8 mouse cellular contexts compared by ENCODE assay signal in the genomic region with DNA sequence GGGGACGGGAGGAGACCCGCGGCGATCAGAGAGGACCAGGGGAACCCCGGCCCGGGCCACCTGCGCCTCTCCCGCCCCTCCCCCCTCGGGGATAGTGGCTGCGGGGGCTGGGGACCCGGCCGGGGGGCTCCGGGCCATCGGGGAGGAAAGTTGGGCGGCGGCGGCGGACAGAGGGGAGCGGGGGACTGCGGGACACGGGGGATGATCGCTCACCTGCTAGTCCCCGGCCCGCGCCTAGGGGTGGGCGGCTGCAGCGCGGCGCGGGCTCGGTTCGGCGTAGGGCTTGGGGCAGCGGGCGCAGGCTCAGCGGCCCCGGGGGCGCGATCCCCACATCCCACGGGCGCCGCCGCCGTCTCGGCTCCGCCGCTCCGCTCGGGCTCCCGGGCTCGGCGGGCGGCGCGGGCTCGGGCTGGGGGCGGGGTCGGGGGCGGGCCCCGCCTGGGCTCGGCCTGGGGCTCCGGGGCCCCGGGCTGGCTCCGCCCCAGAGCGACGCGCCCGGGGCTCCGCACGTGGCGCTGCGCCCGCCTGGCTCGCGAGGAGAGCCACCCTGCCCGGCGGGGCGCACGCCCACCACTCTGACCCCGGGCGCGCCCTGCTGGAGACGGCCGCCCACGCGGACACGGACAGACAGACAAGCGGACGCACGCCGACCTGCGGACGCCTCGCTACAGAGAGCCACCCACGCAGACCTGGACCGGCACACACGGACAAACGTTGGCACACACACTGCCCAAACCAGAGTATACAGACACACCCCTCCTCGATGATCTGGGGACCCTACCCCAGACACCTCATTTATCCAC. TPM values are rescaled to one million over a fixed set of nuclear protein-coding genes. Genes with fewer than 3 reads are reported as not detected.
DNase-seq lines count a peak whose midpoint lies in the region; ATAC-seq lines count a peak whose summit lies in the region.

Gene Scn5a (minus strand): TSS at position 381 of the 803 bp plus-strand sequence.

- peak; percentile 28 for DNase-seq in kidney, adult 18-20 months
- DNase-seq in kidney, adult 9 months: no peak
- DNase-seq in embryonic facial prominence, embryonic 14.5 days (ENCODE audit: low spot score): no peak
- DNase-seq in hindbrain, embryonic 11.5 days (ENCODE audit: low spot score): no peak
- peak; percentile 64 for DNase-seq in testis, postnatal 10 days (ENCODE audit: low spot score)
- DNase-seq in layer of hippocampus, adult 11-12 months (ENCODE audit: low spot score): no peak
- DNase-seq in frontal cortex, postnatal 10 days (ENCODE audit: low spot score in 2 of 2): no peak

- no peak within 1 kb of the TSS for H3K27ac ChIP-seq in embryonic facial prominence, embryonic 14.5 days (replicated peaks; ENCODE audit: low read depth, low read length)
- H3K27ac ChIP-seq in hindbrain, embryonic 11.5 days (ENCODE audit: low read depth, low read length): no peak within 1 kb of the TSS
- no peak within 1 kb of the TSS for H3K27ac ChIP-seq in liver, embryonic 15.5 days (replicated peaks)

- peak within 1 kb of the TSS; percentile 60 for H3K9ac ChIP-seq in embryonic facial prominence, embryonic 14.5 days (ENCODE audit: low read depth, low read length)
- 0 out of 2 replicates have a peak within 1 kb of the TSS, but pooled peaks have one; percentile 16 for H3K9ac ChIP-seq in hindbrain, embryonic 11.5 days (ENCODE audit: low read depth, low read length)
- H3K9ac ChIP-seq in liver, embryonic 15.5 days: no peak within 1 kb of the TSS

- ATAC-seq in embryonic facial prominence, embryonic 14.5 days (ENCODE audit: low read depth): peak; percentile 77
- ATAC-seq in hindbrain, embryonic 11.5 days (ENCODE audit: low FRiP score): peak; percentile 60; the same call in 1 of the 2 replicates
- ATAC-seq in liver, embryonic 15.5 days (ENCODE audit: insufficient read depth): no peak; the same call in 1 of the 2 replicates

- 6% methylated on average over 12 of the region's 99 CpGs for WGBS in embryonic facial prominence, embryonic 14.5 days
- 2% methylated on average over 82 of the region's 99 CpGs for WGBS in hindbrain, embryonic 11.5 days
- WGBS in liver, embryonic 15.5 days (ENCODE audit: insufficient replicate concordance): 2% methylated on average over 93 of the region's 99 CpGs

- H3K9me3 ChIP-seq in embryonic facial prominence, embryonic 14.5 days (ENCODE audit: control insufficient read depth, low read length): no peaks in the 10 kb centered on the region
- H3K9me3 ChIP-seq in hindbrain, embryonic 11.5 days (ENCODE audit: control insufficient read depth, low read length): no peaks in the 10 kb centered on the region
- H3K9me3 ChIP-seq in liver, embryonic 15.5 days (replicated peaks): no peaks in the 10 kb centered on the region

- peak within 1 kb of the TSS; percentile 99 for H3K4me2 ChIP-seq in embryonic facial prominence, embryonic 14.5 days (ENCODE audit: low read depth, low read length)
- peak within 1 kb of the TSS; percentile 86 for H3K4me2 ChIP-seq in hindbrain, embryonic 11.5 days (replicated peaks; ENCODE audit: low read depth, low read length)
- H3K4me2 ChIP-seq in liver, embryonic 15.5 days: peak within 1 kb of the TSS; percentile 72

- peaks cover 73% of the 10 kb centered on the region for H3K27me3 ChIP-seq in embryonic facial prominence, embryonic 14.5 days (replicated peaks; ENCODE audit: control insufficient read depth, insufficient read depth, low read length)
- H3K27me3 ChIP-seq in hindbrain, embryonic 11.5 days (ENCODE audit: control insufficient read depth, insufficient read depth, low read length): peaks cover 69% of the 10 kb centered on the region
- peaks cover 77% of the 10 kb centered on the region for H3K27me3 ChIP-seq in liver, embryonic 15.5 days

- 0 out of 2 replicates have a peak, but pooled peaks cover 5% of the 10 kb centered on the region for H3K4me1 ChIP-seq in embryonic facial prominence, embryonic 14.5 days (ENCODE audit: control insufficient read depth, insufficient read depth, low read length)
- peaks cover 11% of the 10 kb centered on the region; the same call in 1 of the 2 replicates for H3K4me1 ChIP-seq in hindbrain, embryonic 11.5 days (replicated peaks; ENCODE audit: control insufficient read depth, insufficient read depth, low read length)
- H3K4me1 ChIP-seq in liver, embryonic 15.5 days (replicated peaks): peaks cover 12% of the 10 kb centered on the region

- peak within 1 kb of the TSS; percentile 54 for H3K4me3 ChIP-seq in embryonic facial prominence, embryonic 14.5 days (ENCODE audit: low read depth, low read length)
- peak within 1 kb of the TSS; percentile 47 for H3K4me3 ChIP-seq in hindbrain, embryonic 11.5 days (ENCODE audit: low read depth, low read length)
- H3K4me3 ChIP-seq in liver, embryonic 15.5 days (replicated peaks): peak within 1 kb of the TSS; percentile 46

- H3K36me3 ChIP-seq in embryonic facial prominence, embryonic 14.5 days (ENCODE audit: control insufficient read depth, insufficient read depth, low read length): no peaks in the 10 kb centered on the region
- H3K36me3 ChIP-seq in hindbrain, embryonic 11.5 days (ENCODE audit: control insufficient read depth, insufficient read depth, low read length): no peaks in the 10 kb centered on the region
- H3K36me3 ChIP-seq in liver, embryonic 15.5 days (replicated peaks): no peaks in the 10 kb centered on the region

RNA-seq across cellular contexts. Expression of gene Scn5a, which starts in this region (rescaled TPM):
- polyA plus RNA-seq in embryonic facial prominence, embryonic 14.5 days (2014; fragmentation: Nextera tagmentation; extraction: Ambion mirVana): 0.51 and 0.67 TPM in 2 replicates
- polyA plus RNA-seq in hindbrain, embryonic 11.5 days (2014; fragmentation: Nextera tagmentation; extraction: Ambion mirVana): 0.22 and 0.36 TPM in 2 replicates
- polyA plus RNA-seq in liver, embryonic 15.5 days (2015; fragmentation: Nextera tagmentation; extraction: Ambion mirVana): 0.03 and 0.05 TPM in 2 replicates

Comparison
In these comparisons a context has a peak if more than half of its experiments do, and no peak if none do; other contexts are left out.
1. DNase-seq: peak in kidney, adult 18-20 months (single experiment) and testis, postnatal 10 days (single experiment); none in kidney, adult 9 months (single experiment), embryonic facial prominence, embryonic 14.5 days (single experiment), hindbrain, embryonic 11.5 days (single experiment), layer of hippocampus, adult 11-12 months (single experiment) and frontal cortex, postnatal 10 days (0 of 2).
2. Peak in ATAC-seq, H3K4me3 ChIP-seq, H3K9ac ChIP-seq and H3K4me2 ChIP-seq in embryonic facial prominence, embryonic 14.5 days; RNA of the gene not detected or under 1 TPM.
3. Peak in ATAC-seq, H3K4me3 ChIP-seq, H3K9ac ChIP-seq and H3K4me2 ChIP-seq in hindbrain, embryonic 11.5 days; RNA of the gene not detected or under 1 TPM.
4. Peak in every context shown above with its lines, with median percentiles within 50 percentile points of each other: H3K4me2 ChIP-seq and H3K4me3 ChIP-seq.